Mouse (Mus musculus) liver, postnatal 0 days (tissue): Measurements from ENCODE around the gene Tmem92. TPM values are rescaled to one million over a fixed set of nuclear protein-coding genes. Genes with fewer than 3 reads are reported as not detected.

Experiments used
- ATAC-seq: fragments of 200-750 bp; cut with Nextera tagmentation; 2 replicates; pipeline ENCODE4 v1.8.0; 2017; ENCODE audit warnings: mild to moderate bottlenecking, moderate library complexity
- DNase-seq: peaks from one replicate; pipeline ENCODE4 v3.0.0-alpha.2; 2016
- H3K27ac ChIP-seq: fragments of 300-500 bp; sonication (generic); 2 replicates; pipeline ENCODE4 v1.5.1; 2014; ENCODE audit warnings: antibody characterized with exemption, moderate library complexity, mild to moderate bottlenecking, low read depth
- H3K27me3 ChIP-seq: fragments of 300-500 bp; sonication (generic); 2 replicates; pipeline ENCODE4 v1.6.1; 2014; ENCODE audit warnings: low read length, control low read depth, mixed read lengths; ENCODE audit not compliant: insufficient read depth
- H3K36me3 ChIP-seq: fragments of 300-500 bp; sonication (generic); replicated peaks from 2 replicates; pipeline ENCODE4 v1.6.1; 2014; ENCODE audit warnings: mild to moderate bottlenecking, control low read depth, low read length, moderate library complexity, mixed read lengths; ENCODE audit not compliant: insufficient read depth
- H3K4me1 ChIP-seq: fragments of 300-500 bp; sonication (generic); 2 replicates; pipeline ENCODE4 v1.6.1; 2014; ENCODE audit warnings: antibody characterized with exemption, mild to moderate bottlenecking, control low read depth; ENCODE audit not compliant: insufficient read depth
- H3K4me2 ChIP-seq: fragments of 300-500 bp; sonication (generic); 2 replicates; pipeline ENCODE4 v1.6.1; 2014; ENCODE audit warnings: low read depth, mild to moderate bottlenecking, low read length, moderate library complexity, mixed read lengths
- H3K4me3 ChIP-seq: fragments of 300-500 bp; sonication (generic); 2 replicates; pipeline ENCODE4 v1.5.1; 2014; ENCODE audit warnings: low read depth, low read length
- H3K9ac ChIP-seq: fragments of 300-500 bp; sonication (generic); replicated peaks from 2 replicates; pipeline ENCODE4 v1.6.1; 2014; ENCODE audit warnings: mild to moderate bottlenecking, moderate library complexity
- H3K9me3 ChIP-seq: fragments of 300-500 bp; sonication (generic); 2 replicates; pipeline ENCODE4 v1.6.1; 2016; ENCODE audit warnings: mild to moderate bottlenecking, control low read depth, low read length, mixed read lengths
- CTCF ChIP-seq: sonication (generic); IDR thresholded peaks from 2 replicates; pipeline ENCODE4 v1.5.1; 2016; ENCODE audit warnings: antibody characterized with exemption, low read depth
- EP300 ChIP-seq: IDR thresholded peaks from 2 replicates; pipeline ENCODE4 v1.6.1; 2016; ENCODE audit warnings: antibody characterized with exemption, low read depth, mild to moderate bottlenecking
- WGBS: fragments of 180-500 bp; shearing (Covaris S2); extraction: QIAGEN DNeasy Blood & Tissue Kit; methylation state at CpG from one replicate; pipeline ENCODE4 v1.1.7; 2014; ENCODE audit not compliant: insufficient replicate concordance; 5-methylcytosine and 5-hydroxymethylcytosine counted together
- polyA plus RNA-seq: library from polyadenylated mRNA; unstranded; fragments of >200 nt; fragmentation: Nextera tagmentation; extraction: Ambion mirVana; gene quantifications from 2 replicates; pipeline ENCODE4 v1.2.1, GENCODE M21; 2015

The Tmem92 gene
- polyA plus RNA-seq, 1 experiment from 2014 or later, result not detected

DNA sequence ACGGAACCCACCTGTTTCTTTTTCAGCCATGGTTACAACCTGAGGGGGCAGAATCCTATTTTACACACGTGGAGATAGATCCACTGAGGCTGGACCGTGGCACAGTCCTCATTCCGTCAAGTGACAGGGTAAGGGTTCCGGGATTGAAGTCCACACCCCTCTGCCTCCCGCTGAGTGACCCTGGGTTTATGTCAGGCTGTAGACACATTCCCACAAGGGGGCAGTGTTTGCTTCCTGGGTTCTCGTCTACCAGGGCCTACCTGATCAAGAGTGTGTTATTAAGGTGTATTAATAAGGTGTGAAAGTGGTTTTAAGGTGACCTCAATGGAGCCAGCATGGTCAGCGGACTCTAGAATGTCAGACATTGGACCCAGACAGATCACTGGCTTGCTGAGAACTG is 49.7 kb downstream of the Tmem92 start:
- no peaks in the 10 kb centered on the region for H3K9me3 ChIP-seq
- H3K4me3 ChIP-seq, result no peak overlapping the region
- H3K27ac ChIP-seq, result no peak overlapping the region
- DNase-seq (peak; percentile 44), ATAC-seq (no peak)
- no peaks in the 10 kb centered on the region for H3K36me3 ChIP-seq
- no peaks in the 10 kb centered on the region for H3K4me1 ChIP-seq
- H3K9ac ChIP-seq, result no peak overlapping the region
- TF ChIP-seq EP300 (no peak), CTCF (peak; percentile 65)
- H3K4me2 ChIP-seq, result no peak overlapping the region
- H3K27me3 ChIP-seq, result no peaks in the 10 kb centered on the region
- 37% methylated on average over 8 of the region's 8 CpGs for WGBS

DNA sequence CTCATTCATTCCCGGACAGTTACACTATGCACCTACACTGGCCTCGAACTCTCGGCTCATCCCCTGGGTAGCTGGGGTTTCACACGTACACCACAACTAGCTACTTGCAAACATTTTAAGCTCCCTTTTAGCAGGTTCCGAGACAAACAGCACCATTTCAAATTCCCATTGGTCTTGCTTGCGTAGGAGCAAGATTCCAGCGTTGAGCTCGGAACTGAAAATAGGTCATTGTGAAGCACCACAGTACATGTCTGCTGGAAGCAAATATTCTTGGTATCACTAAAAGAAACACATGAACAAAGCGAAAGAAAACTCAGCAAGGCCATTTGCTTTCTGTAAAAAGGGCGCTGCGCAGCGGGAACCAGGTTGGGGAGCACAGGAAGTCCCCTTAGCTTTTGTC is 51.3 kb downstream of the Tmem92 start:
- WGBS, result 77% methylated on average over 12 of the region's 12 CpGs
- H3K4me1 ChIP-seq, result no peaks in the 10 kb centered on the region
- no peak for ATAC-seq

DNA sequence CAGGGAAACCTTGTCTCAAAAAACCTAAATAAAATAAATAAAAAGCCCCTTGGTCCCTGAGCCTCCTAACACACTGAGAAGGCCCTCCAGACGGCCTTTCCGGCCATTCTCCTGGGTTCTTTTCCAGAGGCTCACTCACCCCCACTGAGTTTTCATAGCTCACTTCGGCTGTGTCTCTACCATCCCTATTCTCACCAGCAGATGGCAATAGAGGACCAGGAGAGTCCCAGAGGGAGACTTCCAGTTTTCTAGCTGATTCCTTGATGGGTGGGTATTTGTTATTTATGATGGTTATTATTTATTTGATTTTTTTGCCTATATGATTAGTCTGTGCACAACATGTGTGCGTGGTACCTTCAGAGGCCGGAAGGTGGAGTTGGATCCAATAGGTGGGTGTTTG is 52.2 kb downstream of the Tmem92 start:
- ATAC-seq, result 0 out of 2 replicates have a peak, but pooled peaks have one; percentile 23
- no peaks in the 10 kb centered on the region for H3K36me3 ChIP-seq
- TF ChIP-seq EP300, result no peak
- TF ChIP-seq CTCF, result peak; percentile 81

More for the DNA sequence above, 51.3 kb downstream of the Tmem92 start:
- H3K4me2 ChIP-seq, result no peak overlapping the region
- H3K9ac ChIP-seq, result no peak overlapping the region
- no peak overlapping the region for H3K27ac ChIP-seq
- DNase-seq, result no peak
- no peak overlapping the region for H3K4me3 ChIP-seq
- no peaks in the 10 kb centered on the region for H3K36me3 ChIP-seq
- no peak for TF ChIP-seq CTCF
- no peak for TF ChIP-seq EP300
- H3K9me3 ChIP-seq, result no peaks in the 10 kb centered on the region
- no peaks in the 10 kb centered on the region for H3K27me3 ChIP-seq

DNA sequence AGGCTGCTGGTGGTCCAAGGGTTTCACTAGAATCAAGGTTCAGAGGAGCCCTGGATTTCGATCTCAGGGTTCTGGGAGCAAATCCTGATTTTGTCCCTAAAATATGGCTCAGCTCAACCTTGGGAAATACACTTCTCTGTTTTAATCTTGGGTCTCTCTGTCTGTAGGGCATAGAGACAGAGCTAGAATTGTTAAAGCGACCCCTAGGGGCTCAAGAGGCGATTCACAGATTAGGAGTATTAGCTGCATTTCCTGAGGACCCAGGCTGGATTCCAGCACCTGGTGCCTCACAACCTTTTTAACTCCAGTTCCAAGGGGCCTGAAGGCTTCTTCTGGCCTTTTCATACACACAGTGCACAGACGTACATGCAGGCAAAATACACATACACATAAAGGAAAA is 52.9 kb downstream of the Tmem92 start:
- 31% methylated on average over 4 of the region's 4 CpGs for WGBS
- no peaks in the 10 kb centered on the region for H3K4me1 ChIP-seq
- no peak for TF ChIP-seq EP300
- peak; percentile 21; the same call in 1 of the 2 replicates for TF ChIP-seq CTCF
- no peak overlapping the region for H3K4me2 ChIP-seq
- no peaks in the 10 kb centered on the region for H3K27me3 ChIP-seq
- H3K36me3 ChIP-seq, result no peaks in the 10 kb centered on the region
- H3K4me3 ChIP-seq, result no peak overlapping the region
- H3K9ac ChIP-seq, result no peak overlapping the region
- DNase-seq (no peak), ATAC-seq (no peak)
- H3K9me3 ChIP-seq, result no peaks in the 10 kb centered on the region
- H3K27ac ChIP-seq, result no peak overlapping the region

More for the DNA sequence above, 52.2 kb downstream of the Tmem92 start:
- H3K27ac ChIP-seq, result no peak overlapping the region
- no peak overlapping the region for H3K9ac ChIP-seq
- WGBS, result 25% methylated on average over 5 of the region's 5 CpGs
- no peaks in the 10 kb centered on the region for H3K9me3 ChIP-seq
- no peak overlapping the region for H3K4me2 ChIP-seq
- H3K4me3 ChIP-seq, result no peak overlapping the region
- H3K4me1 ChIP-seq, result no peaks in the 10 kb centered on the region
- H3K27me3 ChIP-seq, result no peaks in the 10 kb centered on the region
- peak; percentile 60 for DNase-seq

DNA sequence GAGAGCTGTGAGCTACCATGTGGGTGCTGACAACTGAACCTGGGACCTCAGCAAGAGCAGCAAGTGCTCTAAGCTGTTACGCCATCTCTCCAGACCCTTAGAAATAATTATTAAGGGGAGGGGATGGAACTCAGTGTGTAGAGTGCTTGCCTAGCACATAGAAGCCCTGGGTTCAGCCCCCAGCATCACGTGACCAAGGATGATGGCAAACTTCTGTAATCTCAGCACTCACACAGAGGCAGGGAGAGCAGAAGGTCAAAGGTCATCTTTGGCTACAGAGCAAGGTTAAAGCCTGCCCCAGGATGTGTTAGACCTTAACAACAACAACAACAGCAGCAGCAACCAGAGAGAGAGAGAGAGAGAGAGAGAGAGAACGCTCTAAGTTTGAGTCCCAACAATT is 54.0 kb downstream of the Tmem92 start:
- H3K36me3 ChIP-seq, result no peaks in the 10 kb centered on the region
- DNase-seq (no peak), ATAC-seq (no peak)
- H3K9ac ChIP-seq, result no peak overlapping the region
- TF ChIP-seq EP300, result no peak
- TF ChIP-seq CTCF, result no peak
- H3K4me3 ChIP-seq, result no peak overlapping the region
- no peak overlapping the region for H3K4me2 ChIP-seq
- H3K4me1 ChIP-seq, result no peaks in the 10 kb centered on the region
- 58% methylated on average over 3 of the region's 3 CpGs for WGBS
- no peak overlapping the region for H3K27ac ChIP-seq
- no peaks in the 10 kb centered on the region for H3K9me3 ChIP-seq
- H3K27me3 ChIP-seq, result no peaks in the 10 kb centered on the region

DNA sequence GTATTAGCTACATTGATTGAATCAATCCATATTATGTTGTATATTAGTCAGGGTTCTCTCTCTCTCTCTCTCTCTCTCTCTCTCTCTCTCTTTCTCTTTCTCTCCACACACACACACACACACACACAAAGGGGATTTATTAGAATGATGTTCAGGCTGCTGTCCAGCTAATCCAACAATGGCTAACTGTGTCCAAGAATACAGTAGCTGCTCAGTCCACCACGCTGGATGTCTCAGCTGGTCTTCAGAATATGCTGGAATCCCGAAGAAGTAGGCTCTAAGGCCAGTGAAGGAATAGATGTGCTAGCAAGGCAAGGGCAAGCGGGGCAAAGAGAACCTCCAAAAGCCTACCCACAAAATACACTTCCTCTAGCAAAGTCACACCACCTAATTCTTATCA is 55.2 kb downstream of the Tmem92 start:
- no peaks in the 10 kb centered on the region for H3K27me3 ChIP-seq
- no peak overlapping the region for H3K27ac ChIP-seq
- no peaks in the 10 kb centered on the region for H3K4me1 ChIP-seq
- no peaks in the 10 kb centered on the region for H3K36me3 ChIP-seq
- no peaks in the 10 kb centered on the region for H3K9me3 ChIP-seq
- WGBS, result 76% methylated on average over 3 of the region's 3 CpGs
- ATAC-seq (no peak), DNase-seq (no peak)
- no peak for TF ChIP-seq CTCF
- no peak for TF ChIP-seq EP300
- H3K4me3 ChIP-seq, result no peak overlapping the region
- H3K4me2 ChIP-seq, result no peak overlapping the region
- no peak overlapping the region for H3K9ac ChIP-seq

Other genes with a start within 250 kb of the Tmem92 start
- 1.7 and 1.9 TPM in 2 replicates for gene Rsad1, start 233.4 kb downstream of the Tmem92 start, polyA plus RNA-seq
- gene Chad, start 217.7 kb downstream of the Tmem92 start, polyA plus RNA-seq, result 0.14 TPM in 2 replicates
- gene Acsf2, start 180.8 kb downstream of the Tmem92 start, polyA plus RNA-seq, result 4.2 and 4.4 TPM in 2 replicates
- gene Lrrc59, start 152.9 kb downstream of the Tmem92 start, polyA plus RNA-seq, result 51.7 and 57.0 TPM in 2 replicates
- 73.2 and 81.4 TPM in 2 replicates for gene Mrpl27, start 128.9 kb downstream of the Tmem92 start, polyA plus RNA-seq
- 4.5 and 4.9 TPM in 2 replicates for gene Eme1, start 128.7 kb downstream of the Tmem92 start, polyA plus RNA-seq
- 2.7 and 2.9 TPM in 2 replicates for gene Xylt2, start 105.2 kb downstream of the Tmem92 start, polyA plus RNA-seq
- not detected in 2 replicates for gene Gm11541, start 78.2 kb downstream of the Tmem92 start, polyA plus RNA-seq
- gene Cdc34b, start 40.9 kb downstream of the Tmem92 start, polyA plus RNA-seq, result 0.09 TPM in 1 of 2 replicates, not detected in the other
- 29.8 and 37.8 TPM in 2 replicates for gene Col1a1, start 153.5 kb upstream of the Tmem92 start, polyA plus RNA-seq
- gene Hils1, start 184.9 kb upstream of the Tmem92 start, polyA plus RNA-seq, result not detected in 2 replicates
- 0.13 and 0.96 TPM in 2 replicates for gene Sgca, start 193.6 kb upstream of the Tmem92 start, polyA plus RNA-seq
- gene Ppp1r9b, start 208.3 kb upstream of the Tmem92 start, polyA plus RNA-seq, result 5.7 and 6.1 TPM in 2 replicates
- 14.5 and 16.1 TPM in 2 replicates for gene Samd14, start 227.2 kb upstream of the Tmem92 start, polyA plus RNA-seq